Mouse (Mus musculus): ENCODE measurements around the gene BC034090. TPM values are rescaled to one million over a fixed set of nuclear protein-coding genes. Genes with fewer than 3 reads are reported as not detected.
"Not testable (repeated sequence)": the region's sequence is repeated elsewhere in the genome, so short reads cannot be mapped to it uniquely, and the experiment has no call there.

The BC034090 gene
- polyA plus RNA-seq, 1 experiment: 0.94 TPM

DNA sequence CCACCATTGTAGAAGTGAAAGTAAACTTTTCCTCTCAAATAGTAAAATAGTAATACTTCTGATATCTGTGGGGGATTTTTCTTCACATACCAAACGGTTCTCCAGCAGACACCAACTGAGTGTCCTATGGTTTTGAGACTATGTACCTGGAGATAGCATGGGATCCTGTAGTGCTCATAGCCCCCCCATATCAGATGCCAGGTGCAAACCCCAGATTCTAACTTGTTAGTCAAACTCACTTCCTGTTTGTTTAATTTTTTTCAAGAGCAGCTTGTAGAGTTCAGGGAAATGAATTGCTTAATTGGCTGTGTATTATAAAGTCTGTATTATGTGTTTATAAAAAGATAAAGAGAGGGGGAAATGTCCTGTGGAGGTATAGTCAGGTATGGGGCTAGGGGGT is 69.8 kb downstream of the BC034090 start:
- Histone ChIP-seq H3K4me1 (ENCODE audit: control insufficient read depth, insufficient read depth, low read length) (no peaks in the 10 kb centered on the region), H3K27ac (ENCODE audit: insufficient read depth, low read depth, low read length) (no peak overlapping the region), H3K4me3 (ENCODE audit: insufficient read depth, low read length) (no peak overlapping the region)
- TF ChIP-seq POLR2A (IDR thresholded peaks at IDR 0.05; ENCODE audit: borderline replicate concordance, low read depth, low read length) (no peak), CTCF (IDR thresholded peaks at IDR 0.05; ENCODE audit: low read depth, low read length) (no peak)

GRCm38 (mm10) chr1:155173644-155174016 is 70.6 kb downstream of the BC034090 start:
- H3K27ac ChIP-seq (ENCODE audit: insufficient read depth, low read depth, low read length); H3K4me1 ChIP-seq (ENCODE audit: control insufficient read depth, insufficient read depth, low read length); H3K4me3 ChIP-seq (ENCODE audit: insufficient read depth, low read length): not testable (repeated sequence)

DNA sequence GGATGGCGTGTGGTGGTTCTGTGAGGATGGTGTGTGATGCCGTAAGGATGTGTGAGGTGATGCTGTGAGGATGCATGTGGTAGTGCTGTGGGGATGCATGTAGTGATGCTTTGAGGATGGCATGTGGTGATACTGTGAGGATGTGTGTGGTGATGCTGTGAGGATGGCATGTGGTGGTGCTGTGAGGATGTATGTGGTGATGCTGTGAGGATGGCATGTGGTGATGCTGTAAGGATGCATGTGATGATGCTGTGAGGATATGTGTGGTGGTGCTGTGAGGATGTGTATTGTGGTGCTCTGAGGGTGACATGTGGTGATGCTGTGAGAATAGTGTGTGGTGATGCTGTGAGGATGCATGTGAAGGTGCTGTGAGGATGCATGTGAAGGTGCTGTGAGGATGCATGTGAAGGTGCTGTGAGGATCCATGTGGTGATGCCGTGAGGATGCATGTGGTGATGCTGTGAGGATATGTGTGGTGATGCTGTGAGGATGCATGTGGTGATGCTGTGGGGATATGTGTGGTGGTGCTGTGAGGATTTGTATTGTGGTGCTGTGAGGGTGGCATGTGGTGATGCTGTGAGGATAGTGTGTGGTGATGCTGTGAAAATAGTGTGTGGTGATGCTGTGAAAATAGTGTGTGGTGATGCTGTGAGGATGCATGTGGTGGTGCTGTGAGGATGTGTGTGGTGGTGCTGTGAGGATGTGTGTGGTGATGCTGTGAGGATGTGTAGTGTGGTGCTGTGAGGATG is 71.2 kb downstream of the BC034090 start:
- no peak overlapping the region for H3K4me3 ChIP-seq (ENCODE audit: insufficient read depth, low read length)
- no peaks in the 10 kb centered on the region for H3K4me1 ChIP-seq (ENCODE audit: control insufficient read depth, insufficient read depth, low read length)
- H3K27ac ChIP-seq (ENCODE audit: insufficient read depth, low read depth, low read length): no peak overlapping the region
- TF ChIP-seq POLR2A (IDR thresholded peaks at IDR 0.05; ENCODE audit: borderline replicate concordance, low read depth, low read length) (no peak), CTCF (IDR thresholded peaks at IDR 0.05; ENCODE audit: low read depth, low read length) (no peak)

DNA sequence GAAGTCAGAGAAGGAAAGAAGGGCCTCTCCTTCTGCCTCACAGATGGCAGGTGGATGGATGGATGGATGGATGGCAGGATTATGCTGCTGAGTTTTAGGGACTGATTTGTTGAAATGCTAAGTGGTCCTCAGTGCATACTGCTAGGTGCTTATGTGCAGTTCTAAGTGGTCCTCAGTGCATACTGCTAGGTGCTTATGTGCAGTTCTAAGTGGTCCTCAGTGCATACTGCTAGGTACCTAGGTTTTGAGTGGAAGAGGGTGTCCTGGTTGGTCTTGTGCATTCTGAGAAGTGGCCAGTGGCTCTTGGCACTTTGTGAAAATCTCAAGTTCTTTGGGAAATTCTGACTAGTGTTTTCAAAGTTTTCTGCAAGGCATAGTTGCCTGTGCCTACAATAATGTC is 74.3 kb downstream of the BC034090 start:
- Histone ChIP-seq H3K27ac (ENCODE audit: insufficient read depth, low read depth, low read length) (no peak overlapping the region), H3K4me3 (ENCODE audit: insufficient read depth, low read length) (no peak overlapping the region), H3K4me1 (ENCODE audit: control insufficient read depth, insufficient read depth, low read length) (peaks cover 4% of the 10 kb centered on the region; the same call in 1 of the 2 replicates)
- TF ChIP-seq POLR2A (IDR thresholded peaks at IDR 0.05; ENCODE audit: borderline replicate concordance, low read depth, low read length) (no peak), CTCF (IDR thresholded peaks at IDR 0.05; ENCODE audit: low read depth, low read length) (no peak)

DNA sequence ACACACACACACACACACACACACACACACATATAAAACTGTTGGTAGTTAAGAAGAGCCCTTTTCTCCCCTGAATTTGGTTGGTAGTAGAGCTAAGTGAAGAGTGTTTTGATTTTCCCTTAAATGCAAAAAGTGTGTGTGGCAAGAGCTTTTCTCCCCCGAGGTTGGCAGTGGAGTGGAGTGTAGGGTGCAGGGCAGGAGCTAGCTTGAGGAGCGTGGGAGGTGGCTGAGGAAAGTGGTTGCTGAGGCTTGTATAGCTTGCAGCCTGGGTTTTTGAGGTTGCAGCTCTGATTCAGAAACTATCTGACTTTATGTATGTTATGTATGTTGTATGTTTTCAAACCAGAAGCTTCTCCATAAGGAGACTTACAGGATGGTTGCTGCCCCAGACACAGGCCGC is 76.8 kb downstream of the BC034090 start:
- Histone ChIP-seq H3K27ac (ENCODE audit: insufficient read depth, low read depth, low read length) (no peak overlapping the region), H3K4me3 (ENCODE audit: insufficient read depth, low read length) (no peak overlapping the region), H3K4me1 (ENCODE audit: control insufficient read depth, insufficient read depth, low read length) (peaks cover 15% of the 10 kb centered on the region)
- TF ChIP-seq CTCF (IDR thresholded peaks at IDR 0.05; ENCODE audit: low read depth, low read length) (no peak), POLR2A (IDR thresholded peaks at IDR 0.05; ENCODE audit: borderline replicate concordance, low read depth, low read length) (no peak)

Other genes starting within 250 kb of the BC034090 start
- gene Ier5, start 144.8 kb downstream of the BC034090 start, polyA plus RNA-seq (2012; ENCODE audit: insufficient read depth, insufficient read length, missing spikeins): 58.7 and 62.5 TPM in 2 replicates
- 9.2 and 10.3 TPM in 2 replicates for gene Mr1, start 97.6 kb downstream of the BC034090 start, polyA plus RNA-seq (2012; ENCODE audit: insufficient read depth, insufficient read length, missing spikeins)
- 36.3 and 48.0 TPM in 2 replicates for gene Stx6, start 85.7 kb downstream of the BC034090 start, polyA plus RNA-seq (2012; ENCODE audit: insufficient read depth, insufficient read length, missing spikeins)
- 36.4 and 43.9 TPM in 2 replicates for gene Xpr1, start 173.0 kb upstream of the BC034090 start, polyA plus RNA-seq (2012; ENCODE audit: insufficient read depth, insufficient read length, missing spikeins)

Measured in bone marrow macrophage, adult 2 months (primary cell).